Mouse (Mus musculus) left cerebral cortex, postnatal 36 days (tissue): ENCODE data around the gene Acvr1. TPM values are rescaled to one million over a fixed set of nuclear protein-coding genes. Genes with fewer than 3 reads are reported as not detected.

Experiments
- DNase-seq, 2 experiments: peaks; one replicate each; pipeline ENCODE4 v3.0.0; 2021 to 2022; ENCODE audit warnings: low spot score in 2 of 2, mixed read lengths in 1 of 2
- intact Hi-C: fragments of 180-260 bp; cut with DNase I; formaldehyde crosslinking; loops from one replicate; pipeline ENCODE4 v1.15.1; 2025
- total RNA-seq, 2 experiments: library from RNA; stranded (reverse); gene quantifications; 2 replicates each; pipeline ENCODE4 v1.2.3; 2021

Acvr1 gene
- total RNA-seq, 2 experiments from 2014 or later: 31.0 to 31.3 TPM

DNA sequence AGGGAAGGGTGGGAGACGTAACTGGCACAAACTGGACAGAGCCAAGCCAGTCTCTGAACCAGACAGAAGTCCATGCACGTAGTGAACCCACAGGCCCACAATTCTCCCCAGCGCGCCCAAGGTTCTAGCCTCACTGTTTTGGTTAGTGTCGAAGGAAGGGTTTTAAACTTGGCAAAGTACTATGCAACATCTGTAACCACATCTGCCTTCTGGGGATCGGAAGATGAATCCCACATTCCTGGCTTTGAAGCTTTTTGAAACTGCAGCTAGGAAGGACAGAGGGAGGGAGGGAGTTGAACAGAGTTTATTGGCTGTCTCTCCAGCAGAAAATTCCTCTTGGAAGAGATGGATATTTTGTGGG, 928 bp downstream of the Acvr1 start:
- DNase-seq: peak; percentile 23 to 39
- intact Hi-C loops: loop anchor here (2.0 to 10.0 kb wide), 4 partner anchors 51 to 101 kb away; no protein-coding TSS in a partner anchor

DNA sequence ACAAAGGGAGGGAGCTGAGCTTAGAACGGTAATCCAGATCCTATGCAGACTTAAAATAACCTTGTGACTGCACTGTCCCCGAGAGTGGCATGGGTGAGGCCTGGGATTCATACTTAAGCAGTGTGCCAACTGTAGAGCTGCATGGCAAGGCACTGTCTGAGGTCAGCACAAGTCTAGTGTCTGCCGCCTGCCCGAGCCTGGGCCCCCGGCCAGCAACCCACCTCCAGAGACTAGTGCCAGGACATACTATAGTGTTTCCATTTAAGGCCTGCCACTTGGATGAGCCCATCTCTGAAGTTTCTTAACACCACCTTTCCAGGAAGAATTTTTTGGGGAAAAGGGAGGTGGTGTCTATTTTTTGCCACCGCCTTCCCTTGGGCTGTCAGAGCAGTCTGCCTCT, 1.7 kb downstream of the Acvr1 start:
- DNase-seq: peak; percentile 71 to 80
- intact Hi-C loops: loop anchor here (5.0 to 10.0 kb wide), 3 partner anchors 50 to 102 kb away; no protein-coding TSS in a partner anchor

DNA sequence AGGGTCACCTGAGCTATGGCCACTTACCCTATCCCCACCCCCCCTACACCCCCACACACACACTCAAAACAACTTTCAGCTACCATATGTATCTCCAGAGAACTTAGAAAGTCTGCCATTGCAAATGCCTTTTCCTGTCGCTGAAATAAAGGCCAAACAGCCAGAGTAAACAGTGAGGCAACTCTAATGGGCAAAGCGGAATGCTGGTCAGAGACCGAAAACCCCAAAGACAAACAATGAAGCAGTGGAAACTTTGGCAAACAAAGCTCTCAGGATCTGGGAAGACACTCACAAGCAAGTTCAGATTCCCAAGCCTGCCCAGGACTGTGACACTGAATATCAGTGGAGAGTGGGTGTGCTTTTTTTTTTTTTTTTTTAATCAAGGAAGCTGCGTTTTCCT, 4.8 kb downstream of the Acvr1 start:
- no peak for DNase-seq
- intact Hi-C loops: loop anchor here (10.0 kb wide), 1 partner anchor 47 kb away; no protein-coding TSS in a partner anchor

DNA sequence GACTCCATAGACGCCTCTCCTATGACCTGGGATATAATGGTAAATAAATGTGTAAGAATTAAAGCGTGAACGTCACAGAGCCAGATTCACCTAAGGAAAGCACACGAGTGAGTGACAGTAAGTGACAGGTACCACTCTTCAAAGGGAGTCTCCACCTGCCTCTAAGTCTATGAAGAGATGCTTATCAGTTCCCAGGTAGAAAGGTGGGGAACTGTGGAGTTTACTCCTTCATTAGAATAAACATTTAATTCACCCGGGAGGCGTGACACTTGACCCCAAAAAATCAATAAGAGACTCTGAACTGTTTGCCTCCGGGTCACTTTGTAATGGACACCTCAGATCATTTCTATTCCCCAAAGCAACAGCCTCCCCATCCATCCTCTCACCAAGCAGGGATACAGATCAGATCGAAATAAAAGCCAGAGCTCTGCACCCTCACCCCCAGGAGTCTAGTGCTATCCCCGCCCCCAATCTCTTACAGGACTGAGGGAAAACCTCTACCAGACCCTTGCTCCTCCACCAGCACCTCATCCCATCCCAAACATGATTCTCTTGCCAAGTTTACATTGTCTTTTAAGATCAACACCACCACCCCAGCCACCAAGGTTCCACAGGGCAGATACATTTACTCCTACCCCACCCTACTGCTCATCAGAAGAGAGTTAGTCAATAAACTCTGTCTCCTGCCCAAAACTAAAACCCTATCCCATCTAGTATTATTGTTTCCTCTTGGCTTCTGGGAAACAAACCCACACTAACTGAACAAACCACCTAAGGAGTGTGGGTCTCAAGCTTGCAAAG, 9.7 kb downstream of the Acvr1 start:
- intact Hi-C loops: no loop called here
- DNase-seq: no peak

DNA sequence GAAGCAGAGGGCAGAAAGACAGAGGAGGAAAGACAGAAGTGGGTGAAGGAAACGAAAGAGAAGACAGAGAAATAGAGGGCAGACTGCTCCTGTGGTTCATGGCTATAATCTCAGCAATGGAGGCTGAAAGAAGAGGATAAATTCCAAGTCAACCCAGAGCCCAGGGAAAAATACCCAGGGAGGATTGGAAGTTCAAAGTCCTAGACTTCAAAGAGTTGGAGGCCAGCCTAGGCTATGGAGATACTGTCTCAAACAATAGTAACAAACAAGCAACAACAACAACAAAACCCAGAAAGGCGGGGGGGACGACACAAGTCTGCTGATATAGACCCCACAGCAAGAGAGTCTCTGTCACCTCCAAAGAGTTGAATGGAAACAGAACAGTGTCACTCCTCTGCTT, 14.7 kb downstream of the Acvr1 start:
- intact Hi-C loops: no loop called here

DNA sequence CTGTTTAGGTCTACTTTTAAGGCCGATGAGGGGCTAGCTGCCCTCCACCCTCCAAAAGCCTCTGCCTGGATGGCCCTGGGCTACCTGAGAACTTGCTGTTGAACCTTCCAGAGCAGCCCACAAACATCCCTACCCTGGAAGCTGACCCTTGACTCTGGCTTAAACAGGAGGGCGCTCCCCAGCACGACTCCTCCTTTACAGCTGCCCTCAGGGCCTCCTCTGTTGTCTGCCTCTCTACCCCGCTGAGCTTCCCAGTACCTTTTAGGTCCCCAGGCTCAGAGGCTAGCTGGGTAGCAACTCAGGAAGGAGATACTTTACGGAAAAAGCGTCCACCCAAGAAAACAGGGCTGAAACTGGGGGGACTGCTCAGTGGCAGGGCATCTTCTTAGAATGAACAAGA, 15.1 kb downstream of the Acvr1 start:
- DNase-seq: no peak
- intact Hi-C loops: no loop called here

More for the DNA sequence above, 14.7 kb downstream of the Acvr1 start:
- no peak for DNase-seq

DNA sequence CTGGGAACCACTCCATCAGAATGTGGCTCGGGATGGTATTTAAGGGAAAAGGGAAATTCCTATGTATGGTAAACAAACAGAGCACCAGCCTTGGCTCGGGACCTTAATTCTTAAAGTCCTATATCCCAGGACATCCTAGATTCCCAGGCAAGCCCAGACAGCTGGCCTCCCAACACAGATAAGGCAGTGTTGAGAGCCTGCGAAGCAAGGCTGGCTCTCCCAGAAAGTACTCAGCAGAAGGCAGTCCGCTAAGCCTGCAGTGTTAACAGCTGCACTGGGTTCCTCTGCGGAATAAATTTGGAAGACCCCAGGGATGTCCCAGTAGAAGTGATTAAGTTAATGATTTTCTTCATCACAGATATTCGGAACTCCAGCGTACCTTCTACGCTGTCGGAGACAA, 16.5 kb downstream of the Acvr1 start:
- intact Hi-C loops: no loop called here

DNA sequence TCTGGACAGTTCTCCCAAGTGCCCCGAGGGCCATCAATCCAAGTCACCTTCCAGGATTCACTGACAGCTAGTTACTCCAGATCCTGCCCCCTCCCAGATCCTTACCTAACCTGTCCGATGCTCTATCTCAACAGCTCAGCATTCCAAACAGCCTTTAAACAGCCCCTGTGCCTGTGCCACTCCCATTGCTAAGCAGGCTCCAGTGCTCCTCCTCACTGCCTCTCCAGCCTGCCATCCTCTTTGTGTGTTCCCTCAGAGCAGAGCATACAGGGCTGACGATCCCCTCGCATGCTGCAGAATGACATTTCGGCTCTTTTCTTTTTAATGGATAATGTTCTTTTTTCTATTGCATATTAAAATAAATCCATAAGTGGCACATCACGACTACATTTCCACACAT, 17.0 kb downstream of the Acvr1 start:
- intact Hi-C loops: no loop called here
- no peak for DNase-seq

More for the DNA sequence above, 16.5 kb downstream of the Acvr1 start:
- DNase-seq: no peak

DNA sequence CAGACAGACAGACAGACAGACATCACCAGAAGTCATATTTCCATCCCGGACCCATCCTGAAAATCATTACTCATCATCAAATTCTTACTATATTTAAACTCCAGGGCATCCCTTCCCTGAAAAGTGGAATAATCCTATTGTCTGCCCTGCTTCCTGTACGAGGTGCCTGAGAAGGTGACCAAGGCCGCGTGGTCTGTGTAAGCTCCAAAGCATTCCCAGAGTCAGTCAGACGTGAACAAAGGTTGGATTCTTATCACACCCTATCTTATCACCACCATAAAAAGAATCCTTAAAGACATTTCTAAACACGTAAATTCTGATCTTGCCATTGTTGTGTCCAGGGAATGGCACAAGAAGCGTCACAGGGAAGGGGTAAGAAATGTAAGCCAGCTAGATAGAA, 18.0 kb downstream of the Acvr1 start:
- DNase-seq: no peak
- intact Hi-C loops: no loop called here

DNA sequence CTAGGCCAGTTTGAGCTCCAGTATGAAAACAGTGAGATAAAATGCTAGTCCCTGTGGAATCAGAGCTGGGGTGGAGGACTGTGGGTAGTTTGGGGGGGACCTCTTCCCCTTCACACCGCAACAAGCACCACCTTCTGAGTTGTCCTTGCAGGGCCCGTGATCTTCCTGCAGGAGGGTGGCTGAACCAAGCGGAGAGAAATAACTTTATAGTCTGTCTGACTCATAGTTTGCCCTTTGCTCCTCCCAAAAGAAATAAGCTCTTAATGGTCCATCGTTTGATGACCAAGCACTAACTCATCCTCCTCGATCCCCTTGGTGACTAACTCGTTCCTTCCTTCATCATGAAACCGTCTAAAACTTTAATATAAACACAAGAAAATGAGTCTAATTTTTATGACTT, 20.7 kb downstream of the Acvr1 start:
- intact Hi-C loops: no loop called here
- no peak for DNase-seq

DNA sequence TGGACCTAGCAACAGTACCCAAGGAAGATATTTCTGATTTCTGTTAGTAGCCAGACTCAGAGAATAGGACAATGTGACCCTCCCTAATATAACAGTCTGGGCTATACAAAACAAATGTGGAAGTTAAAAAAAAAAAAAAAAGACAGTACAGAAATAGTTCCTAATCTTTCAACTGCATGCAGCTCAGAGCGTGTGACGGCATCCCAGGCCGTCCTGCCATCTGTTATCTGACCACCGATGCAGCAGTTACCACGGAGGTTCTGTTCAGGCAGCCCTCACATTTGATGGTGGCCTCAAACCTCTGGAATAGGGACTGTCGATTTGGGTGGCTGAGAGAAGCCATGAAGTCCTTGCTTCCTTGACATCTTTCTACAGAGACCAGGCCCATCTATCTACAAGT, 22.6 kb downstream of the Acvr1 start:
- no peak for DNase-seq
- intact Hi-C loops: no loop called here

DNA sequence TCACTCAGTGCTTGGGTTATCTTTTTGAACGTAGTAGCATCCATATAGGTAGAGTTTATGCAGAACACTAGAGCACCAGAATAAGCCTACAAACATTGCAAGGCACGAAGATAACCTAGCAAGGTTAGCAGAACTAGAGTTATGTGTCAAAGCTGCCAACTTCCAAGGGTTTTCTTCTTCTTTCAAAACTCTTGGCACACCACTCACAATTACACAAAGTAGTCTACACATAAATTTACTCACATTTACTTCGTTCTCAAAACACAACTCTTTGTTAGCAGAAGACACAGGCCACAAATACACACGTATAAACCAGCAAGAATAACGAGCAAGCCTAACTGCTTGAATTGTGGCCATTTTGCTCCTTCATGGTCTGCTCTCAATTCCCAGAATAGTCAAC, 23.7 kb downstream of the Acvr1 start:
- intact Hi-C loops: no loop called here

DNA sequence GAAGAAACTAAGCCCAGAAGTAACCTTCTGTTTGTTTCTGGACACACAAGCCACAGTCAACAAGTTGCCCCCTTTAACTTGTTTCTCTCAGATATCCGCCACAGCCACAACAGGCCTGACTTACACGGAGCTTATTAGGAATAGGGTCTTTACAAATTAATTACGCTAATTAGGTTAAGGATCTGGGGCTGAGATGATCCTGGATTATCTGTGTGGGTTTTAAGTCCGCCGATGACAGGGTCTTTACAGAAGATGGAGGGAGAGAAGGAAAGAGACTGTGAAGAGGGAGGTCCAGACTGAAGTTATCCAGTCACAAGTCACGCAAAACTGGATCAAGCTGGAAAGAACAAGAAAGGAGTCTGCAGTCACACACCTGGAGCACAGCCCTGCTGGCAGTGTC, 28.8 kb downstream of the Acvr1 start:
- intact Hi-C loops: no loop called here
- no peak for DNase-seq

More for the DNA sequence above, 23.7 kb downstream of the Acvr1 start:
- no peak for DNase-seq

DNA sequence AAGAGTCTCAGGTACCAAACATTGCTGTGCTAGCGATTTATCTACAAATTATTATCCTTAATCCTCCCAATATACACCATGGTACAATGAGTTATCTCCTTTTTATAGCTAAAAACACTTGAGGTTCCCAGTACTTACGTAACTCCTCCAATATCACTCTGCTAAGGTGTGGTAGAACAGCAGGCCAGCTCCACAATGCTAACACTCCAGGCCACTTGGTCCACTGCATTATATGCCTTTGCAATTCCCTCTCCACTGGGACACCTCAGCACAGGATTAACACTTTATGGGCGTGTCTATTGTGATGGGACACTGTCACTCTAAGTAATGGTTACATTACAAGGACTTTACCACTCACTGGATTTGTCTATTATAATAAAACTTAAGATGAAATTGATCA, 30.2 kb downstream of the Acvr1 start:
- intact Hi-C loops: no loop called here
- DNase-seq: no peak

DNA sequence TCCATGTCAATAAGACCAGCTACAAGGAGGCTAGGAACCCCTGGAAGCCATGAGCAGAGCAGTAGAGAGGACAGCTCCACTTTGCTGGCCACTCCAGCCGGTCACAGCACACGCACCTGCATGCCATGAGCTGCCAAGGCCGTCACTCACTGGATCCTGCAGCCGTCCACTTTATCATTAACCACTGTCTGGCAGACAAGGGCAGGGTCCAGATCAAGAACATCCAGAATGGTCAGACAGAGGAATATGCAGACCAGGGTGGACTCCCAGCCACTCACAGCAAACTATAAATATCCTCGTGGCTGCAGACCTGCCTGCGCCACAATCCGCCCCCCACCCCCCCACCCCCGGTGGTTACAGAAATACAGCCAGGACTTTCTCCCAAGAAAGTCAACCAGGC, 31.7 kb downstream of the Acvr1 start:
- no peak for DNase-seq
- intact Hi-C loops: no loop called here

DNA sequence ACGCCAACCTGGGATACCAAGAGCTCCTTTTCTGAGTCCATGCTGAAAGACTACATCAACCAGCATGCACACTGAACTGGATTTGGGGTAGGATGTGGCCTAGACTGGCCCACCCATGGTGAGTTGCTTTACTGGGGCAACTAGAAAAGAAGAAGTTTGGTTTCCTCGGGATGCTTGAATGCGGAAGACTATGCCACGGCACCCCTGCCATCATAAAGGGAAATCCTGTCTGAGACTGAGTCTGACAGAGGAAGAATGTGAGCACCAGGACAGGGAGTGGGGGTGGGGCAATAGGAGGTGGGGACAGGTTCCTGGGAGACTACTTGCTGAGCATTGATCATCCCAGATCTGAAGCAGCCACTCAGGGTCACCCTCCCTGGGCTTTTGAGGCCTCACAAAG, 32.6 kb downstream of the Acvr1 start:
- intact Hi-C loops: no loop called here
- no peak for DNase-seq

DNA sequence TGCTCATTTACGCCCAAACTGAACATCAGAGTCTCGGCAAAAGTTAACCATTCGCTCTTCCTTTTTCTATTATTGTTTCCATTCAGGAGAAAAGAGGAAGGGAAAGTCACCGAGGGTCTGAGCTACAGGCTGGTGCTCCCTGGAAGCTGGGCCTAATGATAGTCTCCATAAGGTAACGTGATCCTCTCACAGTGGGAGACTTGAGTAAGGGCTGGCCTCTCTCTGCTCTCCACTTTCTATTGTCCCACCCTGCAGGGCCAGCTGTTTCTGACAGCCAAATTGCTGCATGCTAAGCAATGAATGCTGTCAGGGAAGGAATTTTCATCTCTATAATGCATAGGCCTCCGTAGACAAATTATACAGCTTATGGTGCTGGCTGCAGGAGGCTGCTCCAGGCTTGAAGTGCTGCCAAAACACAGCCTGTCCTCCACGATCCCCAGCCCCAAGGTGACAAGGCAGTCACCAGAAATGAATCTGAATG, 33.4 kb downstream of the Acvr1 start:
- intact Hi-C loops: no loop called here
- DNase-seq: no peak

DNA sequence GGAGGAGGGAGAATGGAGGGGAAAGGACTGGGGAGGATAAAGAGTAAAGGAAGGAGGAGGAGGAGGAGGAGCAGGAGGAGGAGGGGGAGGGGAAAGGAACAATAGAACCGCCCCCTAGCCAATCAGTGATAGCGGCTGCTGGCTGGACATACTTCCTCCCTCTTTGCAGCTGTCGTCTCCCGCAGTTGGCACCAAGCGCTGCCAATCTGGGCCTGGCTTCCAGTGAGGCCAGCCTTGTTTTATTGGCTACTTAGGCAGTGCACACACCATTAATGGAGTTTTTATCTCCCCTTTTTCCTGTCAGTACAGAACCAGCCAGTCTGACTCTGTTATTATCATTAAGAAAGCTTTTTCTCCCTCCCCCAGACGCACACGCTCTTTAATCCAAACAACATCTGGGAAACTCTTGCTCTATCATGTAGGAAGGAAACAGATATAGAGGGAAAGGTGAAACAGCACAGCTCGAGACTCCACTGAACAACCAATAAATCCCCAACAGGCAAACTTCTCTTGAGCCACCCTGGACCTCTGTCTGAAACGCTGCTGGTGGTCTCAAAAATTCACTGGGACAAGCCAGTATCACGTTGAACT, 34.6 kb downstream of the Acvr1 start:
- intact Hi-C loops: no loop called here
- DNase-seq: peak; percentile 48 to 49

DNA sequence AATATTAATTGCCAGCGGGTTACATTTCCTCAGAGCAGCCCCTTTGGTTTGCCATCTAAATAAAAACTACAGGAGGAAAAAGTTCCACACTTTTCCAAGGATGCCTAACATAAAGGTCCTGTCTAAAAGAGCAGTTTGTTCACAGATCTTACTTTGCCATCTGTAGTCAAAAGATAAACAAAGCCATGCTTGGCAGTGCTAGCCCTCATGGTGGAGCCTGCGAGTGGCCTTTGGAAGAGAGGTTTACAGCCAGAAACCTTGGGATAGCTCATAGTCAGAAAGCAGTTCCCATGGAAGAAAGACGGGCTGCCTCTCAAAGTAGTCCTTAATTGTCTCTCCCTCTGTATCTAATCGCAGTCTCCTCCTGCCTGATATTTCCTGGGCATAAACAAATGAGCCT, 36.4 kb downstream of the Acvr1 start:
- no peak for DNase-seq
- intact Hi-C loops: no loop called here

DNA sequence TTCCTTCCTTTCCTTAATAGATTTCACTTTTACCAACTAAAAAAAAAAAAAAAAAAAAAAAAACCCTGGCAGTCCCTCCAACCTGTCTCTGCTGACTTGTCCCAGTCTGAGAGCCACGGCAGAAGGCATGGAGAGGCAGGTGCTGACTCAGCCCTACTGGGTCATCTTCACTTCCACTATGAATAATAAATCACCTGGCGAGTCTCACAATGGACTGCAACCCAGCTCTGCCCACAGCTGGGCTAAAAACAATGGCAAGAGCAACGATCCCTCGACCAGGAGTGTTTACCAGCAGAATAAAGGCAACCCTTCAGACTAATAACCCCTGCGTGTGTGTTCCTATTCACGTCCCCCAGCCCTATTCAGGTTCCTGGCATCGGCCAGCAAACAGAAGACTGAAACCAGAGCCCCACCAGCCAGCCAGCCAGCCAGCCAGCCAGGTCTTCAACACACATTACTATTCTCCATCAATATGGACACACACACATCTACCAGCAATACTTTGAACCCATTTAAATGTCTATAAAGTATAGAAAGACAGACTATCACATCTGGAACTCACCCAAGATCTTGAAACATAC, 37.0 kb downstream of the Acvr1 start:
- intact Hi-C loops: no loop called here
- no peak for DNase-seq

DNA sequence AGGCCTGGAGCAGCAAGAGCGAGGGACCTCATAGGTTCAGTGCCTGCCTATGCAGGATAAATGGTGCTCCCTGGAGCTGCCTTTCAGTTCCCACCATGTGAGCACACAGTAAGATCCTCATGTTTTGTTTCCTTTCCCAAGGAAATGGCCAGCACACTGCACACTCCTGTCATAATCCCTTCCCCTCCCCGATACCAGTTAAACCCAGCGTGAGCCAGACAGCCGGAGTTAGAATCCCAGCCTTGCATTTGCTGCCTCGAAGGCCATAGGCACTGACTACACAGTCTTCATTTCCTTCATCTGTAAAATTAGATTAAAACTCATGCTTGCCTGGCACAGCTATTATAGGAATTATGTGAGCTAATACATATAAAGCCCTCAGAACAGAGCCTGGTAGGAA, 37.6 kb downstream of the Acvr1 start:
- intact Hi-C loops: no loop called here
- DNase-seq: no peak
